Mouse (Mus musculus): ENCODE results near the gene Pex7.

DNA sequence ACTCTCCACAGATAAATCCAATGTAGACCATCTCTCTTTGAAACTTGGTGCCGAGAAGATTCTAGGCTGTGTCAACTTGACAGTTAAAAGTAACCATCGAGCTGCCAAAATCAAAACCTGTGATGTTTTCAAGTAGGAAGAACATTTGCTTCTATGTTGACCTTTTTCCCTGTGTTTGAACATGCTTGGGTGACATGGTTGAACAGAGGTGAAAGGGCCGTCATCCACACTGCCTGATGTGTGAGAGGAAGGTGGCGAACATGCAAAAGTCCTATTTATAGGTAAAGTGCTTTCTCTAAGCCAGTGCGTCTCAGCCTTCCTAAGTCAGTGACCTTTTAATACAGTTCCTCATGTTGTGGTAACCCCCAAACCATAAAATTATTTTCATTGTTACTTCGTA is 48.3 kb upstream of the Pex7 start:
- TF ChIP-seq CTCF (IDR thresholded peaks at IDR 0.05; ENCODE audit: borderline replicate concordance, control insufficient read depth, extremely low read depth, insufficient read depth, low read length, poor library complexity): no peak
- TF ChIP-seq POLR2A (IDR thresholded peaks at IDR 0.05; ENCODE audit: control insufficient read depth, extremely low read depth, insufficient read depth, low read length, poor library complexity): no peak
